Mouse (Mus musculus): ENCODE measurements around the gene Il17a.

DNA sequence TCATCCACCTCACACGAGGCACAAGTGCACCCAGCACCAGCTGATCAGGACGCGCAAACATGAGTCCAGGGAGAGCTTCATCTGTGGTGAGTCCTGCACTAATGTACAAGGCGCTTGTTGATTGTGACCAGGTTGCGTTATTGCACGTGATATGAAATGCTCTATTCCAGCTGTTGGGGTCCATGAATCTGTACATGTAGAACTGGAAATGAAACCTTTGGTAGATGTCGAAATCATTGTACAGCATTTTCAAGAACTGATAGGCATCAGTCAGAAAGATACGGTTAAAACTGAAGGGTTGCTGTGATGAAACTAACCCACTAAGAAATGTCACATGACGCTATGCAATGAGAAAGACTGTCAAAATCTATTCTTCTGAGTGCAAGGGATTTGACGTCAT is at the start of gene Il17a:
- no peak for TF ChIP-seq CTCF (IDR thresholded peaks at IDR 0.05; ENCODE audit: low read depth, low read length)
- TF ChIP-seq POLR2A (IDR thresholded peaks at IDR 0.05; ENCODE audit: borderline replicate concordance, low read depth, low read length): no peak
